Mouse (Mus musculus): ENCODE measurements around the gene Nucb1.

DNA sequence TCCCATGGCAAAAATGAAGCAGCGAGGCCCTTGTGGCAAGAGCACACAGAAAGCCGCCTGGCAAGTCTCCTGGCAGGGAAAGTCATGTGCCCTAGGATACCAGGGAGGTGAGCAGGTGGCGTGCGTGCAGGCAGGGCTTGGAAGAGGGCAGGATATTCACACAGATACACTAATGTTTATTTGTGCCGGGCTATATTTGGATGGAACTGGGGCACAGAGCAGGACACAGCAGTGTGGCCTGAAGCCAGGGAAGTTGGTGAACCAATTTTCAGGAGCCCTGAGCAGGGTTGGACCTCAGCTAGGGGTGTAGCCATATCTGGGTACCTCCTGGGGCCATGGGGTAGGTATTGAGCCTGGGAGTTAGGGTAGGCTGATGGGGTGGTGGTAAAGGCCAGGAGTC lies 17.3 kb downstream of the Nucb1 start:
- TF ChIP-seq CTCF (IDR thresholded peaks at IDR 0.05; ENCODE audit: low read depth, low read length): no peak
- no peak for TF ChIP-seq POLR2A (IDR thresholded peaks at IDR 0.05; ENCODE audit: borderline replicate concordance, low read depth, low read length)

Measured in bone marrow macrophage, adult 2 months (primary cell).